Mouse (Mus musculus) G1E (cell line): ENCODE measurements around the gene Aebp2. TPM values are rescaled to one million over a fixed set of nuclear protein-coding genes. Genes with fewer than 3 reads are reported as not detected.
"Not testable (repeated sequence)": the region's sequence is repeated elsewhere in the genome, so short reads cannot be mapped to it uniquely, and the experiment has no call there.

ENCODE experiments used
- ATAC-seq: 2 replicates; pipeline ENCODE4 v1.8.0; 2016; ENCODE audit warnings: mild to moderate bottlenecking; ENCODE audit not compliant: insufficient number of reproducible peaks, poor library complexity, low FRiP score, severe bottlenecking; ENCODE audit errors: extremely low read depth
- DNase-seq: peaks from one replicate; pipeline ENCODE4 v3.0.0; 2012; ENCODE audit warnings: low spot score
- H3K27me3 ChIP-seq: 2 replicates; pipeline ENCODE4 v1.6.1; 2012; ENCODE audit warnings: mild to moderate bottlenecking, low read length, inconsistent platforms; ENCODE audit not compliant: insufficient read depth
- H3K36me3 ChIP-seq: replicated peaks from 2 replicates; pipeline ENCODE3; 2012; ENCODE audit warnings: mild to moderate bottlenecking, inconsistent platforms
- H3K4me1 ChIP-seq: 2 replicates; pipeline ENCODE4 v1.6.1; 2012; ENCODE audit warnings: low read depth, low read length, inconsistent platforms, mixed read lengths; ENCODE audit not compliant: insufficient read depth
- H3K4me3 ChIP-seq: 2 replicates; pipeline ENCODE4 v1.5.1; 2012; ENCODE audit warnings: low read depth, mild to moderate bottlenecking, inconsistent platforms, low read length, moderate library complexity, mixed read lengths
- H3K9me3 ChIP-seq: replicated peaks from 2 replicates; pipeline ENCODE4 v1.6.1; 2012; ENCODE audit warnings: inconsistent platforms
- CTCF ChIP-seq: IDR thresholded peaks from 2 replicates; pipeline ENCODE4 v1.5.1; 2012; ENCODE audit warnings: low read depth, low read length, inconsistent platforms, mixed read lengths
- GATA1 ChIP-seq: IDR thresholded peaks from 2 replicates; pipeline ENCODE4 v1.6.1; 2012; ENCODE audit warnings: borderline replicate concordance, low read length, inconsistent platforms, mixed read lengths
- GATA2 ChIP-seq: IDR thresholded peaks from 2 replicates; pipeline ENCODE4 v1.6.1; 2012; ENCODE audit warnings: low read depth, low read length, inconsistent platforms, borderline replicate concordance
- POLR2AphosphoS5 ChIP-seq: IDR thresholded peaks from 2 replicates; pipeline ENCODE4 v1.6.1; 2012; ENCODE audit warnings: low read depth, low read length, inconsistent platforms; ENCODE audit not compliant: insufficient replicate concordance
- TAL1 ChIP-seq: conservative IDR thresholded peaks from 2 replicates; pipeline ENCODE4 v1.6.1; 2012; ENCODE audit warnings: low read depth, low read length, inconsistent platforms, mixed read lengths
- polyA plus RNA-seq: library from polyadenylated mRNA; stranded (reverse); fragments of >175 nt; gene quantifications from 2 replicates; pipeline ENCODE4 v1.2.3, GENCODE M21; 2012
- total RNA-seq, 2 experiments: library from RNA; stranded (forward) in 1 of 2; stranded (reverse) in 1 of 2; fragments of 200-1000 nt in 1 of 2; fragments of >200 nt in 1 of 2; fragmentation: Nextera tagmentation in 1 of 2; gene quantifications; 2 replicates each; pipeline ENCODE4 v1.2.3; 2014 to 2017

Aebp2 gene
- total and polyA plus RNA-seq, 3 experiments = 41.6 to 71.7 (median 71.6) TPM

DNA sequence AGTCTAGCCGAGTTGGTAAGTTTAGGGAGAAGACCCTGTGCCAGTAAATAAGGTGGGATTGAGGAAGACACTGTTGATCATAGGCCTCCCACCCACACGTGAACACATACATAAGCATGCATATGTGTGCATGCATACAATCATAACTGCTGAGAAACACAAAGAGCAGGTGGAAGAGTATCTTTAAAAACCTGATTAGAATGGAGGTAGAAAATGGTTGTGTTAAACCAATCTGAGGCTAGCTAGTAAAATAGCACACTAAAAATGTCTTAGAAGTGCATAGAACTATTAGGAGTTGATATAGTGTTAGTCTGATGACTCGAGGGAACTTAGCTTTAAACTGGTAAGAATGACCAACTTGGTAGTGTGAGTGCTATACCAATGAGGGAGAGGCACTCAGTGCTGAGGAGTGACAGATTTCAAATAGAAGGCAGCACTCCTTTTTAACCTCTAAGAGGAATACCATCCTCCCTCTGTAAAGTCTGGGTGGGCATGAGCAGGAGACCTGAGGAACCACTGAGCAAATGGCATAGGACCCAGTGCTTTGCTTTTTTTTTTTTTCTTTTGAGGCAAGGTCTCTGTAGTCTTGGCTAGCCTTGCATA, 35.6 kb downstream of the Aebp2 start:
- no peaks in the 10 kb centered on the region for H3K27me3 ChIP-seq
- no peaks in the 10 kb centered on the region for H3K4me1 ChIP-seq
- TF ChIP-seq CTCF (no peak), POLR2AphosphoS5 (no peak), GATA2 (no peak), TAL1 (no peak), GATA1 (no peak)
- no peaks in the 10 kb centered on the region for H3K9me3 ChIP-seq
- ATAC-seq (no peak), DNase-seq (no peak)
- peaks cover 67% of the 10 kb centered on the region for H3K36me3 ChIP-seq
- no peak overlapping the region for H3K4me3 ChIP-seq

GRCm38 (mm10) chr6:140661111-140661510, 38.6 kb downstream of the Aebp2 start:
- DNase-seq (no peak), ATAC-seq (no peak)
- Histone ChIP-seq H3K4me3 (no peak overlapping the region), H3K9me3 (no peaks in the 10 kb centered on the region), H3K36me3 (peaks cover 44% of the 10 kb centered on the region), H3K4me1 (no peaks in the 10 kb centered on the region), H3K27me3 (no peaks in the 10 kb centered on the region)
- TF ChIP-seq GATA2 (no peak), CTCF (no peak), POLR2AphosphoS5 (no peak), GATA1 (no peak), TAL1 (no peak)

GRCm38 (mm10) chr6:140661777-140662176, 39.3 kb downstream of the Aebp2 start:
- H3K9me3 ChIP-seq = no peaks in the 10 kb centered on the region
- ATAC-seq = no peak
- no peaks in the 10 kb centered on the region for H3K27me3 ChIP-seq
- no peak for DNase-seq
- peaks cover 39% of the 10 kb centered on the region for H3K36me3 ChIP-seq
- TF ChIP-seq GATA2 = no peak
- no peak for TF ChIP-seq GATA1
- TF ChIP-seq POLR2AphosphoS5 = no peak
- TF ChIP-seq TAL1 = no peak
- TF ChIP-seq CTCF = no peak
- H3K4me3 ChIP-seq = no peak overlapping the region
- H3K4me1 ChIP-seq = no peaks in the 10 kb centered on the region

DNA sequence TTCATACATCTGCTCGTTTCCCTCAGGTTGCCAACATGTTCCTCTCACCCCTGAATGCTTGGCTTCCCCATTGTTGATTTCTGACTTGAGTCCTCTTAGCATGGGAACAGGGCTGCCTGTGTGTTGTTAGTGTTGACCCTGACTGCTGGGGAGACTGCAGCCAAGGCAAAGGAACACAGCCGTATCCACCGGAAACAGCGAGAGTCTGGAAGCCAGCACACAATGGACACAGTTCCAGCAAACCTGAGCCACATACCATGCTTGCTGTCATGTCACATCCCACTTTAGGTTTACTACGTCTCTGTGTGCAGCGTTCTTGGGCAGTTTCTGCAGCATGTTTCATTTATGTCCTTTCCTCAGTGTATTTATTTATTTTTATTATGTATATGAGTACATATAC, 39.8 kb downstream of the Aebp2 start:
- DNase-seq (no peak), ATAC-seq (no peak)
- TF ChIP-seq POLR2AphosphoS5 = no peak
- TF ChIP-seq CTCF = no peak
- TF ChIP-seq GATA1 = no peak
- TF ChIP-seq GATA2 = no peak
- no peak for TF ChIP-seq TAL1
- H3K4me3 ChIP-seq = no peak overlapping the region
- no peaks in the 10 kb centered on the region for H3K27me3 ChIP-seq
- no peaks in the 10 kb centered on the region for H3K4me1 ChIP-seq
- peaks cover 35% of the 10 kb centered on the region for H3K36me3 ChIP-seq
- H3K9me3 ChIP-seq = no peaks in the 10 kb centered on the region

GRCm38 (mm10) chr6:140662697-140663096, 40.2 kb downstream of the Aebp2 start:
- not testable (repeated sequence) for H3K9me3 ChIP-seq, H3K4me3 ChIP-seq, H3K27me3 ChIP-seq, DNase-seq, H3K4me1 ChIP-seq, ATAC-seq
- H3K36me3 ChIP-seq = peaks cover 31% of the 10 kb centered on the region

- Histone ChIP-seq H3K4me1 (no peaks in the 10 kb centered on the region), H3K27me3 (no peaks in the 10 kb centered on the region), H3K4me3 (no peak overlapping the region), H3K9me3 (peaks cover 2% of the 10 kb centered on the region), H3K36me3 (peaks cover 20% of the 10 kb centered on the region)
- DNase-seq (no peak), ATAC-seq (no peak)
- no peak for TF ChIP-seq POLR2AphosphoS5
- no peak for TF ChIP-seq TAL1
- TF ChIP-seq GATA2 = no peak
- TF ChIP-seq CTCF = no peak
- TF ChIP-seq GATA1 = no peak
Measured at GRCm38 (mm10) chr6:140664611-140665010, 42.1 kb downstream of the Aebp2 start.

GRCm38 (mm10) chr6:140666486-140667240, 44.2 kb downstream of the Aebp2 start:
- Histone ChIP-seq H3K4me3 (no peak overlapping the region), H3K9me3 (peaks cover 21% of the 10 kb centered on the region), H3K36me3 (peaks cover 8% of the 10 kb centered on the region), H3K4me1 (no peaks in the 10 kb centered on the region), H3K27me3 (no peaks in the 10 kb centered on the region)
- no peak for TF ChIP-seq GATA1
- TF ChIP-seq GATA2 = no peak
- no peak for TF ChIP-seq POLR2AphosphoS5
- TF ChIP-seq CTCF = no peak
- no peak for TF ChIP-seq TAL1
- ATAC-seq (no peak), DNase-seq (no peak)
